Mouse (Mus musculus) cerebellum, adult (tissue): ENCODE data around the gene Txndc17.

Experiments
- ATAC-seq: cut with Nextera tagmentation; 2 replicates; pipeline ENCODE4 v1.9.2; 2017; ENCODE audit warnings: mild to moderate bottlenecking, moderate library complexity, mixed read lengths; ENCODE audit not compliant: insufficient number of reproducible peaks, low FRiP score, low TSS enrichment

Txndc17 gene

DNA sequence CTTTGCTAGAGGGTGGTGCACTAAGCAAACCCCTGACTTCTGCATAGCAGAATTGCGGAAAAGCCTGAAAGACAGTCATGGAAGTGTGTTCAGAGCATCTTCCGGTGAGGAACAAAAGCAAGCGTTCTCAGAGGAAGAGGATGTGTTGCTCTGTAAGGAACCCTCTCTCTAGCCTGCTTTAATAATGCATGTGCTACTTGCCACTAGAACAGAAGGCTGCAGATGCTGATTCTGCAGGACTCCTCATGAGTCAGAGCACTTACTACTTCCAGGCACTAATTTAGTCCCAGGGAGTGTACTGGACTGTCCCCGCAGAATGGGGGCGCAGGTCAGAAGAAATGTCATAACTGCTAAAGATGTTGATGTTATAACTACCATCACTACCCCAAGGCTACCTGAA, 9.8 kb downstream of the Txndc17 start:
- ATAC-seq: no peak

DNA sequence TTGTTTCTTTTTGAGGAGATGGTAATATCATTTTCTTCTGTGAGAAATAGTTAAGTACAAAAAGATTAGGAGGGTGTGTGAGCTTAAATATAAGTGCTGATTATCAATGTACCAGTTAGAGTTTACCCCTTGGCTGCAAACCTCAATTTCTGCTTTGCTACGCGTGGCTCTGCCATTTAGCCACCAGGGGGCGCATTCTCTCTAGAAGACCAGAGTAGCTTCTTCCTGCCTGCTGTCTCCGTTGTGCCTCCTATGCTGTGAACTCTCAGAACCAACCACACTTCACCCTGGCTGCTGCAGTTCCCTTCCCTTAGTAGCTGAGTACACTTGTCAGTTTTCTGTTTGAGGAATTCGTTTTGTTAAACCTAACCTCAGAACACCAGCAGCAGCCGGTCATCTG, 13.9 kb downstream of the Txndc17 start:
- no peak for ATAC-seq

DNA sequence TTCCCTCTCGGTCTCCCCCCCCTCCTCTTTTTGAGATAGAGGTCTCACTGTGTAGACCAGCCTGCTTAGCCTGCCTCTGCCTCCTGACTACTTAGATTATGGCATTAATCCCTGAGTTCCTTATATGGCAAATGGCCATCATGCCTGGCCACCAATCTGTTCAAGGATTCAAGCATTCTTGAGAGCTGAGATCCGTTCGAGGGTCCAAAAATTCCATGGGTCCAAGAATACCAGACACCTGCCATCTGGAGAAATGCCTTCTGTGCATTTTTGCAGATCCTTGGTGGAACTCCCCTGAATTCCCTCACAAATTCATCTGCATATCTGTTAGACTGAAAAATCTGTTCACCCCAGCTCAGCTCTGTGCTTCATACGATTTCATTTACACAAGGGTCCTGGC, 16.1 kb downstream of the Txndc17 start:
- ATAC-seq: no peak

DNA sequence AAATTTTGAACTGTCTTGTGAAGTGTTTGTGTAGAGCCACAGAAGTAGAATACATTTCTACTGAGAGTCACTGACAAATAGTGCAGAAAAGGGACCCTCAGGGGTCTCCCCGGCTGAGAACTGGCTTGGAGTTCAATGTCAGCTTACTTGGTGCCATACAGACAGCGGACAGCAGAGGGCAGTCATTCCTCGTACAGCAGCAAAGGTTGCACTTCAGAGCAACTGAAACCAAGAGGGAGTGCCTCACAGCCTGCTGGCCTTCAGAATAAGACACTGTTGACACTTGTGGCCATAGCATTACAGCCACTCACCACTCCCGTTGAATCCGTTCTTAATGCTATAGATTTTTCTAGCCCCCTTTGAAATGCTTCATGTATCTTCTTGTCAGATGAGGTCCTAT, 17.5 kb downstream of the Txndc17 start:
- 0 out of 2 replicates have a peak, but pooled peaks have one; percentile 27 for ATAC-seq

DNA sequence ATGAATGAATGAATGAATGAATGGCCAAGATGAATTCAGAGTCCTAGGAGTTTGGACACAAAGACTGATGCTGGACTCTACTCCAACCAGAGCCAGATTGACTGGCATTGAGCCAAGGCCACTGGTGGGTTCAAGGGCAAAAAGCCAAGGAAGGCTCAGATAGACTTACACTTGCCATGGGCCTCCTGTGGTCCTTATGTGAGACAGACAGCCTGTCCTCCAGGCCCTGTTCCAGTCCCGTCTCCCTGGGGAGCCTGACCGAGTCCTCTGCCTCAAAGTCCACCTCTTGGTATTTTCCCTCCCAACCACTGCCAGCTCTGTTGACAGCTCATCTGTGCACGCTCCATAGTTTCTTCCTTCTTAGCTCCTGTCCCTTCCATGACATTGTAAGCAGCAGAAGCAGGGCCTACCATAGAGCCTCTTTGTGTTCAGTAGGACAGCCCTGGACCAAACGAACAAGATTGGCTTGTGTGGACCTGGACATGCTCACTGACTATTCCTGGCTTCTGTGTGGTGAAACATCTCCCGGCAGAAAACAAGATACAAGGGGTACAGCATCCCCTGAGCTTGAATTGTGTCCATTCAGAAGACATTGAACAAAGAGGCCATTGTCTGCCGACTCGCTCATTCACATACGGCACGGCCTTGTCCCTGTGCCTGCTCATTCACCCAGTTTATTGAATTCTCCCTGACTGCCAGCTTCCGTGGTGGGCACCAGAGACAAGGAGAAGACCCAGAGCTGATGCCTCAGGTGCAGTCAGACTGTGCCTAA, 18.9 kb downstream of the Txndc17 start:
- ATAC-seq: 0 out of 2 replicates have a peak, but pooled peaks have one; percentile 52

DNA sequence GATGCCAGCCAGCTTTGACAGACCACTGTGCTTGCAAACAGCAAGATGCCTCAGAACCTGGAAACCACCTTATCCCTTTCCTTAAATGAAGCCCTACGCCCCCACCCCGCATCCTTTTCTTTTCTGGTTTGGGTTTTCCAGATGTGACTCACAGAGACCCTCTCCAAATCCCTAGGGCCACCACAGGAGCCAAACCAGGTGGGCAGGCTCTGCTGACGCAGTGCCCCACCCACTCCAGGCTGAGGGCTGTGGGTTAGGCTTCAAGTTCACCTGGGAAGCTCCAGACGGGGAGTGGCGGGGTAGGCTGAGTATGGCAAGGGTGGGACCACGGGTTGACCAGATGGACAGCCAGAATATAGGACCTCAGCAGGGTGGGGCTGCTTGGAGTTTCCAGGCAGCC, 19.6 kb downstream of the Txndc17 start:
- no peak for ATAC-seq

DNA sequence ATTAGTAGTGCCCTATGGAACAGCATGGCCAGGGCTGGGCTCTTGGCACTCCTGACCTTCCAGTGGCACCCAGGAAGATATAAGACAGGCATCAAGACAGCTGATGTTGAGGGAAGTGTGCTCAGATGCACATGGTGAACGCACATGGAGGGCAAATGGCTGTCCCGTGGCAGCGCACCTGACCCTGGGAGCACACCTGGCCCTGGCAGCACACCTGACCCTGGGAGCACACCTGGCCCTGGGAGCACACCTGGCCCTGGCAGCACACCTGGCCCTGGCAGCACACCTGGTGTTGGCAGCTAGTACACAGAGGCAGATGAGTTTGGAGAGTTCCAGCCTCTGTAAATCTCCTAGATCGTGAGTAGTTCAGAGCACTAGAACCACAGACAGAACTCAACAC, 21.2 kb downstream of the Txndc17 start:
- no peak for ATAC-seq

DNA sequence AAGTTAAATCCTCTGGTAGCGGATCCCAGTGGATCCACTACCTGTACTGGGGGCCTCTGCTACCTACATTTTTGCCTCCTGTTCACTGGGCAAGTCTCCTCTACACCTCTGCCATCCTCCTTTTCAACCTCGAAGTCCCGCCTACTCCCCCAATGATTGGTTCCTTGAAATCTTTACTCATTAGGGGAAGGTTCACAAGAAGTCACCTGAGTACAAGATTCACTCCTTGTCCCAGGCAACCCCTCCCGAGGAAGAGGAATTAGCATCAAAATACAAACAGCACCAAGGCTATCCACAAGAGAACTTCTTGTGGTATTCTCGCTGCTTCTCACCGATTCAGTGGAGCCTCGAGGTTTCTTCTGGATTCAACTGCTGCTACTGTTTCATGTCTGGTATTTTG, 24.7 kb downstream of the Txndc17 start:
- no peak for ATAC-seq

DNA sequence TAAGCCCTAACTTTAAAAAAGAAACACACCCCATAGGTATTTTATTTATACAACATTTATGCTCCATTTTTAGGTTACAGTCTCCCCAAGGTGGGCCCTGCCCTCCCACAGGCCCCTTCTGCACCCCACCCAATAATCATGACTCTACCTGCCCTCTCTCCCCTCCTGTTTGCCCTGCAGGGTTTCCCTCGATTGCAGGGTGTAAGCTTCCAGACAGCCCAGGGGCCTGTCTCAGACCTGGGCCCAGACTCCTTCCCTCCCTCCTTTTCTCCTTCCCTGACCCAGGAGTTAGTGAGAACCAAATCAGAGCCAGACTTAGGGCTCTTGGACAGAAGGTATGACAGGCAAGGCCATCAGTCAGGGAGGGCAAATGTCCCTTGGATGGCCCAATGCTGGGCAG, 25.6 kb downstream of the Txndc17 start:
- no peak for ATAC-seq

DNA sequence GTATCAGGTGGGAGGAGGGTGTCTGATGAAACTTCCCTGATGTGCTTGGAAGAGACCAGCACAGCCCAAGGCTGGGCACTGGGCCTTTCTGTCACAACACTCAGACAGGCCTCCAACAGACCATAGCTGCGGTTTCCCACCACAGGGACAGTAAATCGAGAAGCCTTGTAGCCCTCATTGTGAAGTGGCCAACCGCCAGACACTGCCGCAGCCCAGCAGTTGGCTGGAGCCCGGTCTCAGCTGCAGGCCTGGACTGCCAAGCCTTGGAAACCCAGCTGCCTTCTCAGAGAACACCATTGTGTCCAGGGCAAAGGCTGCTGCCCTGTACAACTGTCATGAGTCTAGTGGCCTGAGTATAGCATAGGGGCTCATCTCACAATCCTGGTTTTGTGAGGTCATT, 26.7 kb downstream of the Txndc17 start:
- no peak for ATAC-seq

DNA sequence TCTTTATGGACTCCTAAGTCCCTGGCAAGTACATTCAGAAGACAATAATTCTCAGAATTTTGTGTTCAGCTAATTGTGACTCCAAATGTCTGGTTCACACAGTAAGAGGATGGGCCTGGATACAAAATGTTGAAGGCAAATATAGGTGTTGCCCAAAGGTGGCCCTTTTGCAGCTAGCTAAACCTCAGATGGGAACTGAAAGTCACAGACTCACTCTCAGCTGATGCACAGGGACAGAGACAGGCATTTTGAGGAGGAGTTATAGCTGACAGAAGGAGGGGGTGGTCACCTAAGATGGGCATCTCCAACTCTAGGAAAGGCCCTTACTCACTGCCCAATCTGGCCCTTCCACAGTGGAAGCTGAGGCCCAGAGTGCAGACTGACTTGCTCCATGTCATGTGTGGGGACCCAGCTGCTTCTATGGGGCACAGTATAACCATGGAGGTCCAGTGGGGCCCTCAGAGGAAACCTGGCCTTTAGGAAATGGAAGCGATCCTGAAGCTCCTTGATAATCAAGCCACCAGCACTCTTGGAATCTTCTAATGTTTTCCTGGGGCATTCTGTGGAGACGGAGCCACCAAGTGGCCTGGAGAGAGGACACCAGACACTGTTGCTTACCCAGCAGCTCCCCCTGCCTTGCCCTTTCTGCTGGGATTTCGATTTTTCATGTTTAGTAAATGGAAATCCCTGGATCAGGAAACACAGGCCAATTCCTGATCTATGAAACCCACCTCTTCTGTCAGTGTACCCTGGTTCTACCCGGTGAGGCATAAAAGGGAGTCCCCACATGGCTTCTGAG, 32.9 kb downstream of the Txndc17 start:
- no peak for ATAC-seq

DNA sequence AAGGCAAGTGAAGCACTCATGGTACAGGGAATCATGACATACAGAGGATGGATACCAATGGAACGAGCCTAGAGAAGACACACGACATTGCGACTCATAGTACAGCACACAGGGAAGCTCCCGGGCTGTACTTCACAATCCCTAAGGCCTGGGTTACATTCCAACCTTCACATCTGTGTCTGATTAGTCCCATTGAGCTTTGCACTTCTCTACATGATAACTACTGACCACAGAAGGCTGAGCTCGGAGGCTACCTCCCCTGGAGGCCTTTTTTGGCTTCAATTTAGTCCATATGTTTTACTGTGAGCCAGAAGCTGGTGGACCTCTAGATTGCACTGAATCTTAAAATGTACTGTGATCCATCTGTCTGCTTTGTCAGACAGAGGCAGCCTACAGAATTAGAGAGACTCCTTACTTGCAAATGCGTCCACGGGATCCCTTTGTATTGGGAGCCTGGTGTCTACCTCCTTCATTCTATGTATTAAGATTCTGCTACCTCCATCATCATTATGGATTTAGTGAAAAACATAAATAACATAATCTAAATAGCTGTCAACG, 37.9 kb downstream of the Txndc17 start:
- ATAC-seq: no peak

DNA sequence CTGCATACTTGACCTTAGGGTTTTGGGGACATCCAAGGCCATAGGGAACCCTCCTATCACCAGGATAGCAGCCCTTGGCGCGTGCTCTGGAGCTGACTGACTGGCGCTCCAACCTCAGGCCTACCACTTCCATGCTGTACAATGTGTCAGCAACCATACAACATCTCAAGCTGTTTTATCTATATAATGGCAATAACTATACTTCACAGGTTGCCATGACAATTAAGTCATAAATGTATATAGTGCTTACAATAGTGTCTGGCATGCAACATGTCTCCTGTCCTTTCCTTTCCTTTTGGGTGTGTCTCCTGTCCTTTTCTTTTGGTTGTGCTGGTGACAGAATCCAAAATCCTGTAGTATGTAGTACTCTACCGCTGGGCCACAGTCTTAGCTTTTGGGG, 48.3 kb downstream of the Txndc17 start:
- no peak for ATAC-seq

DNA sequence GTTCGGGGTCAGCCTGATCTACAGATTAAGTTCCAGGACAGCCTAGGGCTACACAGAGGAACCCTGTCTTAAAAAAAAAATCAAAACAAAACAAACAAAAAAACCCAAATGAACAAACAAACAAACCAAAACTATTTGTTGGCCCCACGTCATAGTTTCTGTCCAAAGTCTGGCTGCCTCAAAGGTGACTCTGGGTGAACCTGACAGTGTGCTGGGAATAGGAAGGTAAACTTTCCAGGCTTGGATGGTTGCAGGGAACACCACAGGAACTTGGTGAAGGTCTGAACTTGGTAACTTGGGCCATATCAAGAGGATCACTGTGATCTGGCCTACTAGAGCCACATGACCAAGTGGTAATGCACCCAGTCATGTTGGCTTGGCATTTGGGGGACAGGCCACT, 49.1 kb downstream of the Txndc17 start:
- ATAC-seq: no peak
